Mouse (Mus musculus) hematopoietic stem cell, adult 5-6 weeks (primary cell): ENCODE measurements at regions not wholly inside any gene's neighbourhood (a gene's known extent, or its start where the extent isn't known, plus 50 kb on each side); places are given as distances from the start of the nearest gene placed in this dataset.

Experiments
- ATAC-seq, 2 experiments: fragments of 125-278 bp in 1 of 2; replicated peaks in 1 of 2; 2 replicates each; pipeline ENCODE4 v1.8.0; 2016 to 2017; ENCODE audit warnings: inconsistent platforms in 2 of 2, mild to moderate bottlenecking in 2 of 2, moderate number of reproducible peaks in 2 of 2, low read depth in 1 of 2, moderate TSS enrichment in 1 of 2; ENCODE audit not compliant: low FRiP score in 2 of 2, poor library complexity in 2 of 2, severe bottlenecking in 2 of 2, insufficient read depth in 1 of 2, low TSS enrichment in 1 of 2

GRCm38 (mm10) chr17:75796380-75796779, 244.6 kb upstream of the Fam98a start:
- ATAC-seq: no peak

GRCm38 (mm10) chr17:75795772-75796171, 244.0 kb upstream of the Fam98a start:
- no peak for ATAC-seq

- peak in 1 of 2 experiments; percentile 53; a peak in 2 of 4 replicates for ATAC-seq
Observed at GRCm38 (mm10) chr17:75779770-75780169, 228.0 kb upstream of the Fam98a start.

GRCm38 (mm10) chr17:75776611-75777010, 224.9 kb upstream of the Fam98a start:
- no peak for ATAC-seq

GRCm38 (mm10) chr17:75775518-75775917, 223.8 kb upstream of the Fam98a start:
- no peak for ATAC-seq

- no peak for ATAC-seq
Observed at GRCm38 (mm10) chr17:75772861-75773260, 221.1 kb upstream of the Fam98a start.

- no peak for ATAC-seq
Observed at GRCm38 (mm10) chr17:75768654-75769053, 216.9 kb upstream of the Fam98a start.

- ATAC-seq: no peak
Observed at GRCm38 (mm10) chr17:75763391-75763790, 211.6 kb upstream of the Fam98a start.

- ATAC-seq: no peak
Observed at GRCm38 (mm10) chr17:75756487-75756886, 204.7 kb upstream of the Fam98a start.

- no peak for ATAC-seq
Observed at GRCm38 (mm10) chr17:75716458-75716857, 164.7 kb upstream of the Fam98a start.

- no peak for ATAC-seq
Observed at GRCm38 (mm10) chr17:75714578-75714977, 162.8 kb upstream of the Fam98a start.

- peak in 1 of 2 experiments; percentile 53; a peak in 1 of 4 replicates for ATAC-seq
Observed at GRCm38 (mm10) chr17:75714059-75714458, 162.3 kb upstream of the Fam98a start.

- ATAC-seq: no peak
Observed at GRCm38 (mm10) chr17:75707687-75708086, 155.9 kb upstream of the Fam98a start.

- ATAC-seq: no peak
Observed at GRCm38 (mm10) chr17:75705357-75705756, 153.6 kb upstream of the Fam98a start.

GRCm38 (mm10) chr17:75703865-75704264, 152.1 kb upstream of the Fam98a start:
- ATAC-seq: no peak

GRCm38 (mm10) chr17:75696729-75697103, 145.0 kb upstream of the Fam98a start:
- ATAC-seq: no peak

GRCm38 (mm10) chr17:75696103-75696728, 144.5 kb upstream of the Fam98a start:
- no peak for ATAC-seq

- no peak for ATAC-seq
Observed at GRCm38 (mm10) chr17:75685927-75686326, 134.2 kb upstream of the Fam98a start.

GRCm38 (mm10) chr17:75646982-75647381, 95.2 kb upstream of the Fam98a start:
- ATAC-seq: no peak
